Mouse (Mus musculus) stomach, postnatal 0 days (tissue): ENCODE results near the gene Wee2.

Experiments
- CTCF ChIP-seq: IDR thresholded peaks from 2 replicates; pipeline ENCODE4 v1.5.1; 2016; ENCODE audit warnings: antibody characterized with exemption, low read depth, mild to moderate bottlenecking, moderate library complexity
- EP300 ChIP-seq: optimal IDR thresholded peaks from 2 replicates; pipeline ENCODE3; 2016; ENCODE audit warnings: antibody characterized with exemption

DNA sequence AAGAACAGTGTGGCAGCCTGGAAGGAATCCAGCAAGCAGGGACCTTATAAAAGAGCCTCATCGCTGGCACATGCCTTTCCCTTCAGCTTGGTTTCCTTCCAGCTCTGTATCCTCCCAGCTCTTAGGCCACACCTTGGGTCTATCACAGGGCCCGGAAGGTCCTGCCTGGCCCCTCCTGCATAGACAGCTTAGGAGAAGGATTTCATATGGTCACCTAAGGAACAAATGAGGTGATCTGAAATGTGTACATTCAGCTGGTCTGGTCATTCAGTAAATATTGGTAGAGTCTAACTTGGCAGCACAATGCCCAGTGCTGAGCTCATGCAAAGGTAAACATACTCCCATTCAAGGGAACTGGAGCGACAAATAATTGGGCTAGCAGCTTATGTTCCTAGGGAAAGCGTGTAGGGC lies 9.4 kb upstream of the Wee2 start:
- TF ChIP-seq CTCF (no peak), EP300 (no peak)
